Mouse (Mus musculus) liver, embryonic 14.5 days (tissue): ENCODE data around the gene Lilr4b. TPM values are rescaled to one million over a fixed set of nuclear protein-coding genes. Genes with fewer than 3 reads are reported as not detected.

Source experiments
- ATAC-seq: fragments of 200-750 bp; cut with Nextera tagmentation; 2 replicates; pipeline ENCODE4 v1.8.0; 2017; ENCODE audit warnings: moderate number of reproducible peaks, mild to moderate bottlenecking, moderate library complexity; ENCODE audit not compliant: insufficient read depth
- DNase-seq, 3 experiments: peaks; one replicate each; pipeline ENCODE4 v3.0.0-alpha.2; 2012 to 2013; ENCODE audit warnings: low read depth in 3 of 3, low spot score in 3 of 3
- H3K27ac ChIP-seq: fragments of 300-500 bp; sonication (generic); 2 replicates; pipeline ENCODE4 v1.5.1; 2014; ENCODE audit warnings: moderate library complexity, mild to moderate bottlenecking, control low read depth, inconsistent platforms
- H3K27me3 ChIP-seq: fragments of 300-500 bp; sonication (generic); 2 replicates; pipeline ENCODE4 v1.6.1; 2014; ENCODE audit warnings: mild to moderate bottlenecking, low read length, moderate library complexity; ENCODE audit not compliant: control insufficient read depth, insufficient read depth
- H3K36me3 ChIP-seq: fragments of 300-500 bp; sonication (generic); replicated peaks from 2 replicates; pipeline ENCODE4 v1.6.1; 2014; ENCODE audit warnings: low read depth; ENCODE audit not compliant: control insufficient read depth, insufficient read depth
- H3K4me1 ChIP-seq, 2 experiments: fragments of 200-500 bp in 1 of 2; fragments of 300-500 bp in 1 of 2; sonication (generic) in 1 of 2; replicated peaks; 2 replicates each; pipeline ENCODE4 v1.6.1; 2012 to 2014; ENCODE audit warnings: antibody characterized with exemption in 1 of 2, inconsistent platforms in 1 of 2, low read length in 1 of 2; ENCODE audit not compliant: control insufficient read depth in 2 of 2, insufficient read depth in 2 of 2
- H3K4me2 ChIP-seq: fragments of 300-500 bp; sonication (generic); 2 replicates; pipeline ENCODE4 v1.6.1; 2014; ENCODE audit warnings: low read depth, mild to moderate bottlenecking, control low read depth, moderate library complexity
- H3K4me3 ChIP-seq, 2 experiments: fragments of 200-500 bp in 1 of 2; fragments of 300-500 bp in 1 of 2; sonication (generic) in 1 of 2; 2 replicates each; pipeline ENCODE4 v1.5.1; 2012 to 2014; ENCODE audit warnings: low read depth in 2 of 2, low read length in 2 of 2, mild to moderate bottlenecking in 2 of 2, control low read depth in 1 of 2, inconsistent platforms in 1 of 2, moderate library complexity in 1 of 2; ENCODE audit not compliant: insufficient read depth in 1 of 2
- H3K9ac ChIP-seq: fragments of 300-500 bp; sonication (generic); replicated peaks from 2 replicates; pipeline ENCODE4 v1.6.1; 2014; ENCODE audit warnings: mild to moderate bottlenecking, control low read depth, moderate library complexity
- H3K9me3 ChIP-seq: fragments of 300-500 bp; sonication (generic); 2 replicates; pipeline ENCODE4 v1.6.1; 2016; ENCODE audit warnings: low read length, mixed read lengths; ENCODE audit not compliant: control insufficient read depth
- CTCF ChIP-seq: IDR thresholded peaks from 2 replicates; pipeline ENCODE4 v1.5.1; 2016; ENCODE audit warnings: antibody characterized with exemption, low read depth, control low read depth
- EP300 ChIP-seq: IDR thresholded peaks from 2 replicates; pipeline ENCODE4 v1.6.1; 2016; ENCODE audit warnings: antibody characterized with exemption, low read depth
- WGBS: fragments of 180-500 bp; shearing (Covaris S2); extraction: QIAGEN DNeasy Blood & Tissue Kit; methylation state at CpG from one replicate; pipeline ENCODE4 v1.1.7; 2014; ENCODE audit not compliant: insufficient replicate concordance; 5-methylcytosine and 5-hydroxymethylcytosine counted together
- polyA plus RNA-seq, 2 experiments: library from polyadenylated mRNA; depleted of rRNA in 1 of 2; stranded (reverse) in 1 of 2; unstranded in 1 of 2; fragments of >200 nt; fragmentation: Nextera tagmentation in 1 of 2; extraction: Ambion mirVana in 1 of 2; gene quantifications; 2 replicates each; pipeline versions ENCODE4 v1.2.1 to v1.2.3; 2012 to 2014

Lilr4b gene
- polyA plus RNA-seq, 2 experiments = 1.1 to 1.8 TPM

- Histone ChIP-seq H3K4me3 (no peak overlapping the region), H3K9ac (no peak overlapping the region), H3K27ac (no peak overlapping the region), H3K4me1 (0 out of 4 replicates have a peak, but pooled peaks cover 0 to 1% of the 10 kb centered on the region in 2 experiments), H3K9me3 (no peaks in the 10 kb centered on the region), H3K4me2 (no peak overlapping the region), H3K27me3 (no peaks in the 10 kb centered on the region), H3K36me3 (no peaks in the 10 kb centered on the region)
- TF ChIP-seq CTCF (no peak), EP300 (no peak)
- no peak for ATAC-seq
- DNase-seq = no peak
Observed at GRCm38 (mm10) chr10:51521453-51521852, 41.0 kb downstream of the Lilr4b start.

- Histone ChIP-seq H3K36me3 (no peaks in the 10 kb centered on the region), H3K27me3 (no peaks in the 10 kb centered on the region), H3K4me1 (peaks cover 0 to 9% of the 10 kb centered on the region in 2 experiments; a peak in 2 of 4 replicates), H3K9me3 (no peaks in the 10 kb centered on the region), H3K4me3 (peak overlapping the region in 1 of 2 experiments; percentile 17; a peak in 1 of 4 replicates), H3K9ac (no peak overlapping the region), H3K4me2 (no peak overlapping the region), H3K27ac (no peak overlapping the region)
- no peak for TF ChIP-seq EP300
- TF ChIP-seq CTCF = no peak
- WGBS = 37% methylated on average over 7 of the region's 7 CpGs
- ATAC-seq (no peak), DNase-seq (no peak)
Observed at GRCm38 (mm10) chr10:51526090-51526489, 45.7 kb downstream of the Lilr4b start.

GRCm38 (mm10) chr10:51526633-51527032 lies 46.2 kb downstream of the Lilr4b start:
- Histone ChIP-seq H3K4me2 (no peak overlapping the region), H3K27ac (no peak overlapping the region), H3K9ac (no peak overlapping the region), H3K36me3 (no peaks in the 10 kb centered on the region), H3K27me3 (no peaks in the 10 kb centered on the region), H3K4me3 (peak overlapping the region in 1 of 2 experiments; percentile 17; a peak in 1 of 4 replicates), H3K9me3 (no peaks in the 10 kb centered on the region), H3K4me1 (peaks cover 0 to 9% of the 10 kb centered on the region in 2 experiments; a peak in 2 of 4 replicates)
- ATAC-seq (no peak), DNase-seq (no peak)
- TF ChIP-seq CTCF = no peak
- TF ChIP-seq EP300 = no peak
- WGBS = 60% methylated on average over 4 of the region's 4 CpGs

- no peaks in the 10 kb centered on the region for H3K36me3 ChIP-seq
- peaks cover 0 to 7% of the 10 kb centered on the region in 2 experiments; a peak in 2 of 4 replicates for H3K4me1 ChIP-seq
- no peak overlapping the region for H3K4me2 ChIP-seq
- no peaks in the 10 kb centered on the region for H3K9me3 ChIP-seq
- TF ChIP-seq CTCF (no peak), EP300 (no peak)
- DNase-seq (no peak), ATAC-seq (no peak)
- whole genome bisulfite sequencing = 11% methylated on average over 8 of the region's 8 CpGs
- no peak overlapping the region for H3K4me3 ChIP-seq
- H3K27ac ChIP-seq = no peak overlapping the region
- H3K27me3 ChIP-seq = no peaks in the 10 kb centered on the region
- no peak overlapping the region for H3K9ac ChIP-seq
Observed at GRCm38 (mm10) chr10:51528840-51529434, 48.5 kb downstream of the Lilr4b start.

- no peaks in the 10 kb centered on the region for H3K9me3 ChIP-seq
- no peak overlapping the region for H3K4me3 ChIP-seq
- ATAC-seq (no peak), DNase-seq (no peak)
- H3K36me3 ChIP-seq = no peaks in the 10 kb centered on the region
- no peak overlapping the region for H3K4me2 ChIP-seq
- WGBS = 18% methylated on average over 3 of the region's 3 CpGs
- TF ChIP-seq EP300 = no peak
- TF ChIP-seq CTCF = no peak
- H3K9ac ChIP-seq = no peak overlapping the region
- peaks cover 0 to 7% of the 10 kb centered on the region in 2 experiments; a peak in 2 of 4 replicates for H3K4me1 ChIP-seq
- no peak overlapping the region for H3K27ac ChIP-seq
- H3K27me3 ChIP-seq = no peaks in the 10 kb centered on the region
Observed at GRCm38 (mm10) chr10:51529497-51529896, 49.1 kb downstream of the Lilr4b start.
